Mouse (Mus musculus) spleen, adult 2 months (tissue): ENCODE measurements at regions not wholly inside any gene's neighbourhood (a gene's known extent, or its start where the extent isn't known, plus 50 kb on each side); places are given as distances from the start of the nearest gene placed in this dataset.
A peak's percentile ranks its signal among the peaks of the same experiment; 100 is the strongest.

Experiments
- DNase-seq, 2 experiments: peaks; one replicate each; pipeline versions ENCODE4 v3.0.0 to v3.0.0-alpha.2; 2012 to 2021; ENCODE audit warnings: low spot score in 2 of 2, low read depth in 1 of 2
- H3K27ac ChIP-seq: fragments of 200-500 bp; 2 replicates; pipeline ENCODE4 v1.5.1; 2012; ENCODE audit warnings: low read length, inconsistent platforms; ENCODE audit not compliant: insufficient read depth
- H3K27me3 ChIP-seq: fragments of 200-500 bp; 2 replicates; pipeline ENCODE4 v1.6.1; 2012; ENCODE audit warnings: mild to moderate bottlenecking, moderate library complexity, low read length, inconsistent platforms; ENCODE audit not compliant: control insufficient read depth, insufficient read depth
- H3K36me3 ChIP-seq: fragments of 200-500 bp; 2 replicates; pipeline ENCODE4 v1.6.1; 2012; ENCODE audit warnings: mild to moderate bottlenecking, low read length, inconsistent platforms; ENCODE audit not compliant: control insufficient read depth, insufficient read depth
- H3K4me1 ChIP-seq: fragments of 200-500 bp; 2 replicates; pipeline ENCODE4 v1.6.1; 2011; ENCODE audit warnings: inconsistent platforms; ENCODE audit not compliant: control insufficient read depth, insufficient read depth, insufficient read length
- H3K4me3 ChIP-seq: fragments of 200-500 bp; 2 replicates; pipeline ENCODE4 v1.5.1; 2011; ENCODE audit warnings: mild to moderate bottlenecking, inconsistent platforms; ENCODE audit not compliant: insufficient read depth, insufficient read length; ENCODE audit errors: extremely low read depth
- CTCF ChIP-seq: fragments of 200-500 bp; IDR thresholded peaks from 2 replicates; pipeline ENCODE4 v1.5.1; 2011; ENCODE audit warnings: mild to moderate bottlenecking, inconsistent platforms; ENCODE audit not compliant: insufficient read depth, insufficient read length, insufficient replicate concordance; ENCODE audit errors: extremely low read depth
- POLR2A ChIP-seq: fragments of 200-500 bp; IDR thresholded peaks from 2 replicates; pipeline ENCODE4 v1.6.1; 2011; ENCODE audit warnings: low read depth, low read length, inconsistent platforms
- WGBS: fragments of 180-500 bp; shearing (Covaris S2); methylation state at CpG from one replicate; pipeline ENCODE4 v1.1.7; 2018; 5-methylcytosine and 5-hydroxymethylcytosine counted together

- Histone ChIP-seq H3K4me1 (peaks cover 20% of the 10 kb centered on the region; the same call in 1 of the 2 replicates), H3K27me3 (no peaks in the 10 kb centered on the region), H3K36me3 (no peaks in the 10 kb centered on the region), H3K4me3 (no peak overlapping the region), H3K27ac (peak overlapping the region; percentile 76)
- WGBS, result 45% methylated on average over 5 of the region's 5 CpGs
- TF ChIP-seq CTCF (no peak), POLR2A (no peak)
- DNase-seq, result peak; percentile 24 to 90
These were observed 98.8 kb upstream of the Irs2 start for GRCm38 (mm10) chr8:11107021-11107420.

GRCm38 (mm10) chr8:11103745-11104607 lies 95.7 kb upstream of the Irs2 start:
- Histone ChIP-seq H3K36me3 (no peaks in the 10 kb centered on the region), H3K27ac (0 out of 2 replicates have a peak overlapping the region, but pooled peaks have one; percentile 17), H3K4me3 (no peak overlapping the region), H3K4me1 (peaks cover 20% of the 10 kb centered on the region; the same call in 1 of the 2 replicates), H3K27me3 (no peaks in the 10 kb centered on the region)
- WGBS, result 65% methylated on average over 10 of the region's 10 CpGs
- no peak for TF ChIP-seq CTCF
- TF ChIP-seq POLR2A, result no peak
- no peak for DNase-seq

GRCm38 (mm10) chr8:11100310-11100709 lies 92.1 kb upstream of the Irs2 start:
- no peak for DNase-seq
- H3K27ac ChIP-seq, result no peak overlapping the region
- peaks cover 13% of the 10 kb centered on the region; the same call in 1 of the 2 replicates for H3K4me1 ChIP-seq
- TF ChIP-seq POLR2A (no peak), CTCF (no peak)
- WGBS, result 79% methylated on average over 3 of the region's 3 CpGs
- H3K27me3 ChIP-seq, result no peaks in the 10 kb centered on the region
- H3K4me3 ChIP-seq, result no peak overlapping the region
- H3K36me3 ChIP-seq, result no peaks in the 10 kb centered on the region

- DNase-seq, result no peak
- no peaks in the 10 kb centered on the region for H3K36me3 ChIP-seq
- H3K27me3 ChIP-seq, result no peaks in the 10 kb centered on the region
- no peak overlapping the region for H3K4me3 ChIP-seq
- TF ChIP-seq POLR2A (no peak), CTCF (no peak)
- WGBS, result 92% methylated on average over 3 of the region's 3 CpGs
- no peak overlapping the region for H3K27ac ChIP-seq
- H3K4me1 ChIP-seq, result peaks cover 16% of the 10 kb centered on the region
These were observed 91.3 kb upstream of the Irs2 start for GRCm38 (mm10) chr8:11099591-11099855.

- no peak for DNase-seq
- no peaks in the 10 kb centered on the region for H3K36me3 ChIP-seq
- H3K27me3 ChIP-seq, result no peaks in the 10 kb centered on the region
- 76% methylated on average over 11 of the region's 11 CpGs for WGBS
- H3K4me1 ChIP-seq, result peaks cover 14% of the 10 kb centered on the region
- no peak overlapping the region for H3K4me3 ChIP-seq
- no peak overlapping the region for H3K27ac ChIP-seq
- TF ChIP-seq POLR2A (no peak), CTCF (no peak)
These were observed 90.7 kb upstream of the Irs2 start for GRCm38 (mm10) chr8:11098790-11099590.

GRCm38 (mm10) chr8:11098228-11098778 lies 90.0 kb upstream of the Irs2 start:
- peak; percentile 26 to 93 for DNase-seq
- 5% methylated on average over 10 of the region's 10 CpGs for WGBS
- no peak for TF ChIP-seq POLR2A
- no peak for TF ChIP-seq CTCF
- peaks cover 13% of the 10 kb centered on the region for H3K4me1 ChIP-seq
- H3K4me3 ChIP-seq, result no peak overlapping the region
- no peak overlapping the region for H3K27ac ChIP-seq
- no peaks in the 10 kb centered on the region for H3K36me3 ChIP-seq
- no peaks in the 10 kb centered on the region for H3K27me3 ChIP-seq

- no peaks in the 10 kb centered on the region for H3K36me3 ChIP-seq
- H3K27ac ChIP-seq, result no peak overlapping the region
- peaks cover 13% of the 10 kb centered on the region for H3K4me1 ChIP-seq
- no peak for TF ChIP-seq CTCF
- no peak for DNase-seq
- 56% methylated on average over 3 of the region's 3 CpGs for WGBS
- H3K27me3 ChIP-seq, result no peaks in the 10 kb centered on the region
- H3K4me3 ChIP-seq, result no peak overlapping the region
These were observed 89.6 kb upstream of the Irs2 start for GRCm38 (mm10) chr8:11097813-11098212.
